Mouse (Mus musculus): ENCODE data around the gene Cops3.
A peak's percentile ranks its signal among the peaks of the same experiment; 100 is the strongest.

DNA sequence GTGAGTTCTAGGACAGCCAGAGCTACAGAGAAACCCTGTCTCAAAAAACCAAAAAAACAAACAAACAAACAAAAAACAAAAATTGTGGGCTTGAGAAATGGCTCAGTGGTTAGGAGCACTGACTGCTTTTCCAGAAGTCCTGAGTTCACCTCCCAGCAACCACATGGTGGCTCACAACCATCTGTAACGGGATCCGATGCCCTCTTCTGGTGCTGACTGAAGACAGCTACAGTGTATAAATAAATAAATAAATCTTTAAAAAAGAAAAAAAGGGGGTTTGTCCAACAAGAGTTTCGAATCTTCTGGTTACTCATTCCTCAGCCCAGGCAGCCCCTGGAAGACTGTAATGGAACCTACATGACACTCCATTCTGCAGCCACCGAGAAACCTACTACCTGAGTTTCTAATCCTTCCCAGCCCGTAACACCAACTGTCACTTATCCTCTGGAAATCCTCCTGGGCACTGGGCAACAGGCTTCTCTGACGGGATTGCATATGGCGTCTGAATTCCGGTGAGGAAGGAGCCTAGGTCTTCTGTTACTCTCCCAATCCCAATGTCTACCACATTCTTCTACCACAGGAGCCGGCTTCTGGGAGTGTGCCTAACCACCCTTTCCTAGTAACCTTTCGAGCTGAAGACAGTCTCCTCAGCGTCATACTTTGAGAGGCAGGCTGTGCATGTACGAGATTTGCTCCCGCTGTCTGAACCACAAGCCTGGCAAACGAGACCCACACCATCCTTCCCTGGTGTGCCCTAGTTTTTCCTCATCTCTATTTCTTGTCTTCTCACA lies 31.3 kb downstream of the Cops3 start:
- TF ChIP-seq CTCF (IDR thresholded peaks at IDR 0.05) (peak; percentile 40), EP300 (IDR thresholded peaks at IDR 0.05) (no peak)

All from lung, postnatal 0 days (tissue).